Mouse (Mus musculus): ENCODE data around the gene Zbtb7a. TPM values are rescaled to one million over a fixed set of nuclear protein-coding genes. Genes with fewer than 3 reads are reported as not detected.
"Not testable (repeated sequence)": the region's sequence is repeated elsewhere in the genome, so short reads cannot be mapped to it uniquely, and the experiment has no call there.

Gene Zbtb7a
- total RNA-seq, 2 experiments from 2014 or later = 15.9 to 34.4 TPM

- no peak for ATAC-seq (replicated peaks; ENCODE audit: low FRiP score, low TSS enrichment, poor library complexity, severe bottlenecking)
Measured at GRCm38 (mm10) chr10:81165118-81165517, 30.1 kb downstream of the Zbtb7a start.

DNA sequence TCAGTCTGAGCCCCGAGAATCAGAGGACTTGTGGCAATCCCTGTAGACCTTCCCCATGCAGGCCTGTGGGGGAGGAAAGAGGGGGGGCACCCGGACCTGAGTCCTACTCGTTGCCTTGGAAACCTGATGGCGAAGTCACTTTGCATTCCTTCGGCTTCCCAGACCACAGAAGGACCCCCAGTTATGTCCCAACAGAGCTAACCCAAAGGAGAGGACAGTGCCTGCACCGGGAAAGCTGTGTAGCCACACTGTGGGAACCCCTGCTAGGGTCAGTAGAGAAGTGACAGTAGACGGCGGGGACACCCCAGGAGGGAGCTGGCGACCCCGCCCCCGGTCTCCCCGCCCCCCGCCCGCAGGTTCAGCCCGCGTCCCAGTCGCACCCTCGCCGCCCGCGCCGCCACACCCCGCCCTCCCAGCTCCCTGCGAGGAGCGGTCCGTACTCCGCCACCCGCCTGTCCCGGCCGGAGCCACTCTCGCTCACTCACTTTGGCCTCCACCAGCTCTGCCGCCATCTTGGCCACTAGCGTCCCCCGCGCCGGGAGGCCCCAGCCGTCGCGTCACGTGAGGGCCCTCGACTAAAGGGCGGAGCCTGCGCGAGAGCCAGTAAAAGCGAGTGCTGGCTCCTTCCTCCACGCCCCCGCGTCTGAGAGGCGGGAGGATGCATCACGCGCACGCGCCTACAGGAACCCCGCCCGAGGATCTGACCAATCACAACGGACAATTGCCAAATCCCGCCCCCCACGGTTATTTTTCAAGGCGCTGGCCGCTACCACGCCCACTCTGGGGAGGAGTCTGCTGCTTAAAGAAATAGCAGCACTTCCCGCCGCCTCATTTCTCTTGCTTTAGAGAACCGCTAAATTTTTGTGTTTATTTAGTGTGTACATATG lies 32.4 kb downstream of the Zbtb7a start, which contains the start of gene Pias4:
TSS of gene Pias4 (minus strand) at position 724 of the 887 bp plus-strand sequence.
- peak; percentile 89 for ATAC-seq (replicated peaks; ENCODE audit: low FRiP score, low TSS enrichment, poor library complexity, severe bottlenecking)

DNA sequence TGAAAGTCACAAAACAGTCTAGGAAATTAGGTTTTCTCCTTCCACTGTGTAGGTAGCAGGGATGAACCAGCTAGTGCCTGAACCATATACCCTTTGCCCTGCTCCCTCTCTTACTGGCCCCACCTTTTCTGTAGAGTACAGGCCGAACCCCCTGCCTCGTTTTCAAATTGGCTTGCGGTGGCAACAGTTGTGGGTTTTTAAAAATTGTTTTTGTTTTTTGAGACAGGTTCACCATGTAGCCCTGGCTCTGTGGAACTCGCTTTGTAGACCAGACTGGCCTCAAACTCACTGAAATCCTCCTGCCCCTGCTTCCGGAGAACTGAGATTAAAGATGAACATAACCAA lies 33.0 kb downstream of the Zbtb7a start:
- ATAC-seq (replicated peaks; ENCODE audit: low FRiP score, low TSS enrichment, poor library complexity, severe bottlenecking) = peak; percentile 27

GRCm38 (mm10) chr10:81168521-81169244 lies 33.7 kb downstream of the Zbtb7a start:
- ATAC-seq (replicated peaks; ENCODE audit: low FRiP score, low TSS enrichment, poor library complexity, severe bottlenecking) = peak; percentile 66

DNA sequence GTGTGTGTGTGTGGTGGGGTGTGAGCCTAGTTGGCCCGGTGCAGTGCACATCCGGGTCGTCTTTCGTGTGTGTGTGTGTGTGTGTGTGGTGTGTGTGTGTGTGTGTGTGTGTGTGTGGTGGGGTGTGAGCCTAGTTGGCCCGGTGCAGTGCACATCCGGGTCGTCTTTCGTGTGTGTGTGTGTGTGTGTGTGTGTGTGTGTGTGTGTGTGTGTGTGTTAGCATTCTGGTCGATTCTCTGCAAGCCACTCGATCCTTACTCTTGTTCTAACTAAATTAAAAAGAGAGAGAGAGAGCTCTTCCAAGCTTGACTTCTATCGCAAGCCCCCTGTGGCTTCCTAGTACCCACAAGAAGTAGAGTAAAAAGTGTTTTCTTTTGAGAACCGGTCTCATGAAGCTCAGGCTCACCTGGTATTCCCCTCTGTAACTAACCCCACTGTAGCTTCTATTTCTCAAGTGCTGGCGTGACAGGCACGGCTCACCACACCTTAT lies 34.4 kb downstream of the Zbtb7a start:
- not testable (repeated sequence) for ATAC-seq (replicated peaks; ENCODE audit: low FRiP score, low TSS enrichment, poor library complexity, severe bottlenecking)

DNA sequence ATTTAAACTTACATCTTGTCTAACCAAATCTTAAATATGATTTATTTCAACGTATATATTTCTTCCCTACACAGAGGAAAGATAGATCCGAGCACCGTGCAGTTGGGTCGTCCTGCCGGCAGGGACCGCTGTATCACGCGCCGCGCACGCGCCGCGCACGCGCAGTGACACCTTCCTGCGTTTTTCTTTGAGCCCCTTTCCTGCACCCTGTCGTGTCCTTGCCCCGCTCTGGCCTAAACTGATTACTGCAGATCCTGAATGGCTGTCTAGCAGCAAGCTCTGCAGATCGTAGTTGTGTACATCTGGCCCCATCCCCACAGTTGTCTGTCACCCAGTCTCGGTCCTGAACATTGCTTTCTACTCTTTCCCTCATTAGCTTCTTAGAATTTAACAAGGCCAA lies 38.1 kb downstream of the Zbtb7a start:
- ATAC-seq (replicated peaks; ENCODE audit: low FRiP score, low TSS enrichment, poor library complexity, severe bottlenecking) = peak; percentile 41

GRCm38 (mm10) chr10:81174617-81175344 lies 39.8 kb downstream of the Zbtb7a start:
- peak; percentile 62 for ATAC-seq (replicated peaks; ENCODE audit: low FRiP score, low TSS enrichment, poor library complexity, severe bottlenecking)

GRCm38 (mm10) chr10:81175345-81175701 lies 40.3 kb downstream of the Zbtb7a start:
- ATAC-seq (replicated peaks; ENCODE audit: low FRiP score, low TSS enrichment, poor library complexity, severe bottlenecking) = not testable (repeated sequence)

DNA sequence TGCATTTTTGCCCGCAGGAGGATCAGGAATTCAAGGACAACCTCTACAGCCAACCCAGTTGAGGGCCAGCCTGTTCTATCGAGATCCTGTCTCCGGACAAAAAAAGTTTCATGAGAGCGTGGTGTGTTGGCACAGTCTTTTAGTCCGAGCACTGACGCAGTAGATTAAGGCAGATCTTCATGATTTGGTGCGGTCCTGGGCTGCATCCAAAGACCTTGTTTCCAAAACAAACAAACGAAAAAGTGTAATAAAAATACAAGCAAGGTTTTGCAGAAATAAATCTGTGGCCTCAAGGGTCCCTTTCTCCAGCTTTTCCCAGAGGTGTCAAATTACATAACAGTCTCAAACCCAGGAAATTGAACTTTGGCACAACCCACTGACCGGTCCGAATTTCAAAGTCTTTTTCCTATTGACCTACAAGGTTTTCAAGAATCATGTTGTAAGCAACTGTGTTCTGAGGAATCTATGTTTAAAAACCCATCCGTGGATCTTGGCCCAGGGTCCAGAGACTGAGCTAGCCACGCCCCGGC lies 41.0 kb downstream of the Zbtb7a start:
- ATAC-seq (replicated peaks; ENCODE audit: low FRiP score, low TSS enrichment, poor library complexity, severe bottlenecking) = no peak

GRCm38 (mm10) chr10:81176466-81177271 lies 41.6 kb downstream of the Zbtb7a start, which contains the start of gene Eef2:
Gene Eef2 (plus strand): TSS chr10:81176631.
- peak; percentile 20; the same call in 1 of the 2 replicates for ATAC-seq (replicated peaks; ENCODE audit: low FRiP score, low TSS enrichment, poor library complexity, severe bottlenecking)

GRCm38 (mm10) chr10:81177491-81177925 lies 42.5 kb downstream of the Zbtb7a start:
- ATAC-seq (replicated peaks; ENCODE audit: low FRiP score, low TSS enrichment, poor library complexity, severe bottlenecking) = no peak

GRCm38 (mm10) chr10:81177958-81178712 lies 43.1 kb downstream of the Zbtb7a start:
- no peak for ATAC-seq (replicated peaks; ENCODE audit: low FRiP score, low TSS enrichment, poor library complexity, severe bottlenecking)

- ATAC-seq (replicated peaks; ENCODE audit: low FRiP score, low TSS enrichment, poor library complexity, severe bottlenecking) = no peak
Measured at GRCm38 (mm10) chr10:81178927-81179326, 43.9 kb downstream of the Zbtb7a start.

GRCm38 (mm10) chr10:81179451-81180342 lies 44.7 kb downstream of the Zbtb7a start:
- no peak for ATAC-seq (replicated peaks; ENCODE audit: low FRiP score, low TSS enrichment, poor library complexity, severe bottlenecking)

DNA sequence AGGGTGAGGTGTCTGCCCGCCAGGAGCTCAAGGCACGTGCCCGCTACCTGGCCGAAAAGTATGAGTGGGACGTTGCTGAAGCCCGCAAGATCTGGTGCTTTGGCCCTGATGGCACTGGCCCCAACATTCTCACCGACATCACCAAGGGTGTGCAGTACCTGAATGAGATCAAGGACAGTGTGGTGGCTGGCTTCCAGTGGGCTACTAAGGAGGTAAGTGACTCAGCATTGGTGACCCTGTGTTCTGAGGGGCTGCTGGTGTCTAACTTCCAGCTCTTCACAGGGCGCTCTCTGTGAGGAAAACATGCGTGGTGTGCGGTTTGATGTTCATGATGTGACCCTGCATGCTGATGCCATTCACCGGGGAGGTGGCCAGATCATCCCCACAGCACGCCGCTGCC lies 45.9 kb downstream of the Zbtb7a start:
- ATAC-seq (replicated peaks; ENCODE audit: low FRiP score, low TSS enrichment, poor library complexity, severe bottlenecking) = no peak

DNA sequence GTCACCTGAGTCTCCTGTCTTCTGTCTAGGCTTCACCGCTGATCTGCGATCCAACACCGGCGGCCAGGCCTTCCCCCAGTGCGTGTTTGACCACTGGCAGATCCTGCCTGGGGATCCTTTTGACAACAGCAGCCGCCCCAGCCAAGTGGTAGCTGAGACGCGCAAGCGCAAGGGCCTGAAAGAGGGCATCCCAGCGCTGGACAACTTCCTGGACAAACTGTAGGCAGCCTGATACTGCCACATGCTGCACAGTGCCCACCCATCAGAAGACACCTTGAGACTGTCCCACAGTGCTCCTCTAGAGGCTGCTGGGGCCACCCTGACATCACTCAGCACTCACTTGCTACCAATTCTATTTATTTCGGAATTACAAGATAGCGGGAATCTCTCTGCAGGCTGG lies 46.8 kb downstream of the Zbtb7a start:
- ATAC-seq (replicated peaks; ENCODE audit: low FRiP score, low TSS enrichment, poor library complexity, severe bottlenecking) = not testable (repeated sequence)

Measured in megakaryocyte-erythroid progenitor cell, adult 5-6 weeks (primary cell).